Mouse (Mus musculus) layer of hippocampus, adult 11-12 months (tissue): ENCODE data around the gene Rad51b.
A peak's percentile ranks its signal among the peaks of the same experiment; 100 is the strongest.

Source experiments
- DNase-seq: peaks from one replicate; pipeline ENCODE4 v3.0.0; 2022; ENCODE audit warnings: low spot score

The Rad51b gene

GRCm38 (mm10) chr12:79613846-79614582 lies 316.9 kb downstream of the Rad51b start:
- DNase-seq = no peak

- DNase-seq = no peak
Observed at GRCm38 (mm10) chr12:79614583-79614953, 317.5 kb downstream of the Rad51b start.

- no peak for DNase-seq
Observed at GRCm38 (mm10) chr12:79615717-79616316, 318.7 kb downstream of the Rad51b start.

- DNase-seq = no peak
Observed at GRCm38 (mm10) chr12:79619009-79619408, 321.9 kb downstream of the Rad51b start.

GRCm38 (mm10) chr12:79620693-79621092 lies 323.6 kb downstream of the Rad51b start:
- no peak for DNase-seq

- DNase-seq = no peak
Observed at GRCm38 (mm10) chr12:79623308-79623707, 326.2 kb downstream of the Rad51b start.

- DNase-seq = no peak
Observed at GRCm38 (mm10) chr12:79625699-79626554, 328.8 kb downstream of the Rad51b start.

GRCm38 (mm10) chr12:79626555-79627080 lies 329.5 kb downstream of the Rad51b start:
- DNase-seq = no peak

- no peak for DNase-seq
Observed at GRCm38 (mm10) chr12:79627351-79628120, 330.5 kb downstream of the Rad51b start.

GRCm38 (mm10) chr12:79628121-79628774 lies 331.2 kb downstream of the Rad51b start:
- no peak for DNase-seq

- no peak for DNase-seq
Observed at GRCm38 (mm10) chr12:79629945-79630850, 333.1 kb downstream of the Rad51b start.

GRCm38 (mm10) chr12:79633458-79634106 lies 336.5 kb downstream of the Rad51b start:
- DNase-seq = peak; percentile 33

GRCm38 (mm10) chr12:79641570-79642285 lies 344.6 kb downstream of the Rad51b start:
- DNase-seq = no peak

GRCm38 (mm10) chr12:79642715-79643114 lies 345.6 kb downstream of the Rad51b start:
- DNase-seq = no peak

GRCm38 (mm10) chr12:79645656-79646055 lies 348.6 kb downstream of the Rad51b start:
- no peak for DNase-seq

GRCm38 (mm10) chr12:79646646-79647164 lies 349.6 kb downstream of the Rad51b start:
- DNase-seq = no peak

GRCm38 (mm10) chr12:79647382-79647781 lies 350.3 kb downstream of the Rad51b start:
- DNase-seq = no peak

GRCm38 (mm10) chr12:79647976-79648375 lies 350.9 kb downstream of the Rad51b start:
- DNase-seq = no peak
